Mouse (Mus musculus) heart, embryonic 14.5 days (tissue): ENCODE measurements around the gene Gm26602. TPM values are rescaled to one million over a fixed set of nuclear protein-coding genes. Genes with fewer than 3 reads are reported as not detected.

Experiments
- ATAC-seq: fragments of 200-750 bp; cut with Nextera tagmentation; 2 replicates; pipeline ENCODE4 v1.8.0; 2017; ENCODE audit warnings: low read depth, moderate TSS enrichment; ENCODE audit not compliant: insufficient number of reproducible peaks, insufficient read depth, low FRiP score
- H3K27ac ChIP-seq, 2 experiments: fragments of 200-500 bp in 1 of 2; fragments of 300-500 bp in 1 of 2; sonication (generic) in 1 of 2; replicated peaks in 1 of 2; 2 replicates each; pipeline ENCODE4 v1.5.1; 2012 to 2014; ENCODE audit warnings: low read depth in 2 of 2, low read length in 2 of 2, control low read depth in 1 of 2, mild to moderate bottlenecking in 1 of 2, mixed read lengths in 1 of 2; ENCODE audit not compliant: control insufficient read depth in 1 of 2, insufficient read depth in 1 of 2
- H3K27me3 ChIP-seq: fragments of 300-500 bp; sonication (generic); 2 replicates; pipeline ENCODE4 v1.6.1; 2014; ENCODE audit warnings: mild to moderate bottlenecking, low read length, control low read depth; ENCODE audit not compliant: control insufficient read depth, insufficient read depth
- H3K36me3 ChIP-seq: fragments of 300-500 bp; sonication (generic); 2 replicates; pipeline ENCODE4 v1.6.1; 2014; ENCODE audit warnings: mild to moderate bottlenecking, control low read depth, low read length, mixed read lengths; ENCODE audit not compliant: control insufficient read depth, insufficient read depth
- H3K4me1 ChIP-seq, 2 experiments: fragments of 200-500 bp in 1 of 2; fragments of 300-500 bp in 1 of 2; sonication (generic) in 1 of 2; 2 replicates each; pipeline ENCODE4 v1.6.1; 2012 to 2014; ENCODE audit warnings: low read length in 2 of 2, control low read depth in 1 of 2, mixed read lengths in 1 of 2; ENCODE audit not compliant: control insufficient read depth in 2 of 2, insufficient read depth in 2 of 2
- H3K4me2 ChIP-seq: fragments of 300-500 bp; sonication (generic); 2 replicates; pipeline ENCODE4 v1.6.1; 2014; ENCODE audit warnings: mild to moderate bottlenecking, low read length
- H3K4me3 ChIP-seq, 2 experiments: fragments of 200-500 bp in 1 of 2; fragments of 300-500 bp in 1 of 2; sonication (generic) in 1 of 2; 2 replicates each; pipeline ENCODE4 v1.5.1; 2012 to 2014; ENCODE audit warnings: low read length in 2 of 2, mild to moderate bottlenecking in 2 of 2, control low read depth in 1 of 2, low read depth in 1 of 2, moderate library complexity in 1 of 2; ENCODE audit not compliant: control insufficient read depth in 1 of 2, insufficient read depth in 1 of 2
- H3K9ac ChIP-seq: fragments of 300-500 bp; sonication (generic); 2 replicates; pipeline ENCODE4 v1.6.1; 2014; ENCODE audit warnings: mild to moderate bottlenecking, low read length
- H3K9me3 ChIP-seq: fragments of 300-500 bp; sonication (generic); 2 replicates; pipeline ENCODE4 v1.6.1; 2016; ENCODE audit warnings: low read length, control low read depth; ENCODE audit not compliant: control insufficient read depth
- WGBS: fragments of 180-500 bp; shearing (Covaris S2); extraction: QIAGEN DNeasy Blood & Tissue Kit; methylation state at CpG from one replicate; pipeline ENCODE4 v1.1.7; 2014; 5-methylcytosine and 5-hydroxymethylcytosine counted together
- polyA plus RNA-seq: library from polyadenylated mRNA; unstranded; fragments of >200 nt; fragmentation: Nextera tagmentation; extraction: Ambion mirVana; gene quantifications from 2 replicates; pipeline ENCODE4 v1.2.1, GENCODE M21; 2014

Gene Gm26602
- polyA plus RNA-seq, 1 experiment from 2014 or later, result not detected

GRCm38 (mm10) chr10:79866601-79867000, 44.1 kb upstream of the Gm26602 start:
- Histone ChIP-seq H3K4me2 (no peak overlapping the region), H3K27ac (no peak overlapping the region), H3K9me3 (no peaks in the 10 kb centered on the region), H3K9ac (no peak overlapping the region), H3K4me1 (peaks cover 0 to 15% of the 10 kb centered on the region in 2 experiments; a peak in 3 of 4 replicates), H3K4me3 (no peak overlapping the region), H3K27me3 (no peaks in the 10 kb centered on the region), H3K36me3 (peaks cover 38% of the 10 kb centered on the region)
- 75% methylated on average over 11 of the region's 11 CpGs for WGBS
- no peak for ATAC-seq

- no peaks in the 10 kb centered on the region for H3K36me3 ChIP-seq
- WGBS, result 87% methylated on average over 8 of the region's 8 CpGs
- H3K4me2 ChIP-seq, result no peak overlapping the region
- no peak overlapping the region for H3K4me3 ChIP-seq
- H3K27me3 ChIP-seq, result peaks cover 4% of the 10 kb centered on the region; the same call in 1 of the 2 replicates
- H3K27ac ChIP-seq, result no peak overlapping the region
- ATAC-seq, result no peak
- peaks cover 0 to 7% of the 10 kb centered on the region in 2 experiments; a peak in 3 of 4 replicates for H3K4me1 ChIP-seq
- no peak overlapping the region for H3K9ac ChIP-seq
- no peaks in the 10 kb centered on the region for H3K9me3 ChIP-seq
These were observed 38.8 kb upstream of the Gm26602 start for GRCm38 (mm10) chr10:79871845-79872244.

DNA sequence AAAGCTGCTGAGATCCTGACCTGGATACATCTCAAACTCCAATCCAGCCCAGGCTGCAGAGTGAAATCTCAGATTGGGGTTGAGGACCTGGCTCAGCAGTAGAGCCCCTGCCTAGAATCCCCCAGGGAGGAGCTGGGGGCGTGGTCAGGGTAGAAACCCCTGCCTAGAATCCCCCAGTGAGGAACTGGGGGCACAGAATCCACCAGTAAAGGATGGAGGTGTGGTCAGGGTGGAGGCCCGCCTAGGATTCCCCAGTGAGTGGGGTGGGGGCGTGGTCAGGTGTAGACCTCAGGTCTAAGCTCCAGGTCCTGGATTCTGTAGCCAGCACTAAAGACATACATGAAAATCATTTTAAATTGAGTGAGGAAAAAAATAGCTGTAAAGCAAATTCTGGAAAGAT, 37.8 kb upstream of the Gm26602 start:
- Histone ChIP-seq H3K4me3 (no peak overlapping the region), H3K36me3 (no peaks in the 10 kb centered on the region), H3K4me1 (peaks cover 0 to 7% of the 10 kb centered on the region in 2 experiments; a peak in 3 of 4 replicates), H3K9me3 (no peaks in the 10 kb centered on the region), H3K4me2 (no peak overlapping the region), H3K9ac (no peak overlapping the region), H3K27ac (no peak overlapping the region), H3K27me3 (peaks cover 4% of the 10 kb centered on the region; the same call in 1 of the 2 replicates)
- 41% methylated on average over 3 of the region's 3 CpGs for whole genome bisulfite sequencing
- no peak for ATAC-seq

DNA sequence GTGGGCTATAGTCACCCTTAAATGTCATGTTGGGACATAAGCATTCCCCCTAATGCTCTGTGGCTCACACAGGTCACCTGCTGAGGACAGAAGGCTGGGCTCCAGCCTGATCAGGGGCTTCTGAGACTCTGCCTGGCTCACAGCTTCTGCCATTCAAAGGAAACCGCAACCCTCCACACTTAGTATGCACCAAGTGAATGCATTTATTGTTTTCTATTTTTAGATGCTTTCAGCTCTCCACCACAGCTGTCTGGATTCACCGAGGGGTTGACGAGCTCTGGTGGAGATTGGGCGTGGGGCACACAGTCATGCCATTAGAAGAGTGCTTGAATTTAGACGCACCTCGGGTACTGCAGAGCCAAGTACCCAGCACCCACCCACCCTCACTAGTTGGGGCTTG, 37.3 kb upstream of the Gm26602 start:
- Histone ChIP-seq H3K9me3 (no peaks in the 10 kb centered on the region), H3K4me2 (peak overlapping the region; percentile 99), H3K27me3 (peaks cover 4% of the 10 kb centered on the region; the same call in 1 of the 2 replicates), H3K27ac (no peak overlapping the region), H3K9ac (peak overlapping the region; percentile 79), H3K4me3 (peak overlapping the region; percentile 61 to 63; a peak in 3 of 4 replicates), H3K4me1 (peaks cover 0 to 7% of the 10 kb centered on the region in 2 experiments; a peak in 3 of 4 replicates), H3K36me3 (no peaks in the 10 kb centered on the region)
- ATAC-seq, result no peak
- WGBS, result 11% methylated on average over 6 of the region's 6 CpGs

- Histone ChIP-seq H3K9me3 (no peaks in the 10 kb centered on the region), H3K4me2 (peak overlapping the region; percentile 99), H3K27me3 (peaks cover 4% of the 10 kb centered on the region; the same call in 1 of the 2 replicates), H3K4me3 (peak overlapping the region; percentile 61 to 63), H3K27ac (no peak overlapping the region), H3K36me3 (no peaks in the 10 kb centered on the region), H3K4me1 (peaks cover 0 to 7% of the 10 kb centered on the region in 2 experiments; a peak in 3 of 4 replicates), H3K9ac (peak overlapping the region; percentile 79)
- no peak for ATAC-seq
- 4% methylated on average over 26 of the region's 26 CpGs for WGBS
These were observed 36.9 kb upstream of the Gm26602 start for GRCm38 (mm10) chr10:79873715-79874289.

DNA sequence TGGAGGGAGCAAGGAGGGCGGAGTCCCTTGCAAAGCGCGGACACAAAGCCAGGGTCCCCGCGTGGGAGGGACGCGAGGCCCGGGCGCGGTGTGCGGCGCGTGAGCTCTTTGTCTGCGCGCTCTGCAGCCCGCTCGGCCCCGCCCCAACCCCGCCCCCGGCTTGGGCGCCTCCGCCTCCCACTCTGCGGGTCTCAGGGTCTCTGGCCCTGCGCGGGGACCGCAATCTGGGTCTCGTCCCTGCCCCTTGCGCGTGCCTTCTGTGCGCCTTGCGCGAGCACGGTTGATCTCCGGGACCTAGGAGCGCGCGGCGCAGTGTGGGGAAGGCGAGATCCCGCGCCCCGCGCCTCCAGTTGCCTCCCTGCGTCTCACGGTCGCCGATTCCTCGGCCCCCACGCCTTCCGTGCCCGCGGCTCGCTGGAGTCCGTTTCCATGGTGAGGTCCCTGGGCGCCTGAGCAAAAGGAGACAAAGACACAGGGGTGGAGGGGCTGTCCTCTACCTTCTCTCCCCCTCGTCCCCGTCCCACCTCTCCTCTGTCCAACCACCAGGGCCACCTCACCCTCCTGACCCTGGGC, 36.3 kb upstream of the Gm26602 start, which contains the start of the genes Prtn3 and Plppr3:
Gene Prtn3, plus strand, starts transcription at position 187 of the 573 bp plus-strand sequence.
Gene Plppr3, minus strand, starts transcription at position 345 of the 573 bp plus-strand sequence.
- Histone ChIP-seq H3K36me3 (no peaks in the 10 kb centered on the region), H3K4me1 (peaks cover 0 to 7% of the 10 kb centered on the region in 2 experiments; a peak in 3 of 4 replicates), H3K9me3 (no peaks in the 10 kb centered on the region), H3K27me3 (peaks cover 4% of the 10 kb centered on the region; the same call in 1 of the 2 replicates), H3K9ac (peak within 1 kb of the TSS; percentile 79), H3K4me3 (peak within 1 kb of the TSS; percentile 61 to 63), H3K27ac (no peak within 1 kb of the TSS), H3K4me2 (peak within 1 kb of the TSS; percentile 99)
- peak; percentile 36; the same call in 1 of the 2 replicates for ATAC-seq
- WGBS, result under 1% methylated on average over 56 of the region's 57 CpGs

GRCm38 (mm10) chr10:79877174-79877573, 33.5 kb upstream of the Gm26602 start:
- Histone ChIP-seq H3K4me2 (no peak overlapping the region), H3K4me1 (peaks cover 5 to 13% of the 10 kb centered on the region in 2 experiments; a peak in 3 of 4 replicates), H3K9ac (no peak overlapping the region), H3K36me3 (no peaks in the 10 kb centered on the region), H3K27me3 (peaks cover 4% of the 10 kb centered on the region; the same call in 1 of the 2 replicates), H3K27ac (no peak overlapping the region), H3K4me3 (no peak overlapping the region), H3K9me3 (no peaks in the 10 kb centered on the region)
- WGBS, result 36% methylated on average over 1 of the region's 1 CpGs
- ATAC-seq, result no peak
